Mouse (Mus musculus) ES-CJ7 (cell line): ENCODE data around the gene Rcan2.
A peak's percentile ranks its signal among the peaks of the same experiment; 100 is the strongest.

Experiments
- DNase-seq: peaks from one replicate; pipeline ENCODE4 v3.0.0; 2011; ENCODE audit warnings: low read depth, low spot score

Gene Rcan2

DNA sequence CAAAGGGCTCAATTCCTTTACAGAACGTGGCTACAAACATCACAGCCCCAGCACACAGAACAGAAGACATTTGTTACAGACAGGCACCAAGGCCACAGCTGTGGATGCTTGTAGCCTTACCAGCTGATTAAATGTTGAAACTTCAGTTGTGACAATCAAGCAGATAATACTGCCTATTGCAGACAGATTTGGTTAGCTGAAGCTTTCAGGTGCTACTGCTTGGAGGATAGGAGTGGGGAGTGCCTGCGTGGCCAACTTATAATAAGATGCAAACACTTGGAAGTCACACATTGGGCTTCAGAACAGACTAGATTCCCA lies 276.7 kb downstream of the Rcan2 start:
- DNase-seq = no peak

DNA sequence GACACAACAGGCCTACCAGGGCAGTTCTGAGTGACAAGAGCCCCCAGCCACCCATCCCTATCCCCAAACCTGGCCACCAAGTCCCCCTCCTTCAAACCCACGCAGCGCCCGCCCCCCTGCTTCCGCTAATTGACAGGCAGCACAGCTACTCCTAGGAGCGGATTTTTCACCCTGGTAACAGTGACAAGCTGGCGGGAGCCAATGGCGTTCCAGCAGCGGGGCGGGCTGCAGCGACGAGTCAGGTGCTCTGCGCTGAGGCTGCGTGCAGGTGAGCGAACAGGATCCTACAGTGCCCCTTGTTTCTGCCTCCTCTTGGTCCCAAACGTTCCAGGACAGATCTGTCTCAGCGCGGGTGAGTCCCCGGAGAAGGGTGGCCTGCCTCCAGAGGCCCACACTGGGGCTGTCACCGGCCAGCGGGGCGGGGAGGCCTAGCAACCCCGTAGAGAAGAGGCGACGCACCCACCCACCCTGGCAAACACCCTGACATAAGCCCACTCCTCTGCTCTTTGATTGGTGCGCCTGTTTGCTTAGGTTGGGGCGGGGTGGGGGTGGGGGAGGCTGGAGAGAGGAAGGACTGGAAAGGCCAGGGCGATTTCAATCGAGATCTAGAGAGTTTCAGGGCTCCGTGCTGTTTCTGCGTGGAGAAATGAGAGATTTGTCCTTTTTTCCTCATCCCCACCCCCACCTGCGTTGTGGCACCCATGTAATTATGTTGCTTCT lies 277.6 kb downstream of the Rcan2 start, which contains the start of gene Enpp5:
Enpp5 (plus strand) TSS at position 183 of the 720 bp plus-strand sequence.
- DNase-seq = peak; percentile 81

DNA sequence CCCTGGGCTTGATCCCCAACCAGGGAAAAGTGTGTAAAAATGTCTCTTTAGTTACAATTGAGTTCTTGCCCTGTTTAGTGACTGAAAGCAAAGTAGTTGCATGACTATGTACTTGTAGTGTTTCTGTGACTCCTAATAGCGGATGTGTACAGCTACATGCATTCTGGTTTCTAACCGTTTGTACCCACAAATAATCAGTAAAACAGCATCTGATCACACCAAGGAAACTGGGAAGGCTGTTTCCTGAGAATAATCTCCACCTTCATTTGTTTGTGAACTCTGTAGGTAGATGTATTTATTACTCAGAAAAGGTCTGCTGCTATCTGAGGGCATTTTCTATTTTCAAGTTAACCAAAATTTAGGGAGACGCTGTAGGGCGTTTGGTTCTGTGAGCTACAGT lies 282.0 kb downstream of the Rcan2 start:
- no peak for DNase-seq

DNA sequence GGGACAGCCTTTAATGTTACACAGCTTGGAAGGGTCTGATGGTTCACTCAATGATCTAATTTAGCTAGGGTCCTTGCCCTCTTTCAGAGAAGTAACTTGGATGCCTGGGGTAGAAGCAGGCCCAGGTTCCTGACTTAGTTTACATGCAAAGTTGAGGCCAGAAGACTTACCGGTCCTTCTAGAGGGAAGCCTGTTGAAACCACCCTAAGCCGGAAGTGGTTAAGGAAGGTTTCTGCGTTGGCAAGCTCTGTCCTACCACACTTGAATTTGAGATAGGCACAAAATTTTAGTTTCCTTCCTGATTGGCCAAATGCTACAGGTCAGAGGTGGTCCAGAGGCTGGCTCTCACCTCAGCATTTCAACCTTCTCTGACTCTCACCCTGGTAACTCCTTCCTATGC lies 287.1 kb downstream of the Rcan2 start:
- no peak for DNase-seq
